Mouse (Mus musculus): ENCODE results near the gene Morc1. TPM values are rescaled to one million over a fixed set of nuclear protein-coding genes. Genes with fewer than 3 reads are reported as not detected.

Morc1 gene
- polyA plus RNA-seq, 1 experiment from 2014 or later: not detected

DNA sequence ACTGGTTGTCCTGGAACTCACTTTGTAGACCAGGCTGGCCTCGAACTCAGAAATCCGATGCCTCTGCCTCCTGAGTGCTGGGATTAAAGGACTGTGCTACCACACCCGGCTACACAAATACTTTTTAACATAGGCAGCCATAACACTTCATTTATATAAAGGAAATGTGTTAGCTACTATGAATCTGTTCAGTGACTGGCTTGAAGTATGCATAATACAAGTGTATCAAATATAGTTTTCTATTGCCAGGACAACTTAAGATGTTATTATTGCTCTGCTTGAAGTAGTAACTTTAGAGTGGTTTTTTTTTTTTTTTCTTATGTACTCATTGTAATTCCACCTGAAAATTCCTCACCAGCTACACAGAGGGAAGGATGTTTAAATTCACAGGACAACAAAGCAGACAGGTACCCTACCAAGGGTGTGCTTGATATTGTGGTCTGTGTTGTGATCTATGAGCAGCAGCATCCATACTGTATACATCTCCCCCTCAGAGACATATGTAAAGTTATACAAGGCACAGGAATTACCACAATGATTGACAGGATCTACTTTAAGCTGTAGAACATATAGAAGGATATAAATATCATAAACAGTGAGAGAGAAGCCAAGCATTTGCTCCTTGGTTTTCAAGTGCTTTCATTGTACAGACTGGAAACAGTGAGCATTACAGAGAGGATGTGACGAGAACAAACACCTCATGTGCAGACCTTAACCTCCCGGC lies 85.9 kb downstream of the Morc1 start:
- Histone ChIP-seq H3K27ac (no peak overlapping the region), H3K4me2 (replicated peaks) (no peak overlapping the region), H3K4me3 (replicated peaks) (no peak overlapping the region), H3K36me3 (no peaks in the 10 kb centered on the region), H3K4me1 (replicated peaks) (no peaks in the 10 kb centered on the region), H3K9me3 (no peaks in the 10 kb centered on the region), H3K27me3 (no peaks in the 10 kb centered on the region), H3K9ac (replicated peaks) (no peak overlapping the region)
- ATAC-seq: no peak
- WGBS: 87% methylated on average over 5 of the region's 5 CpGs

DNA sequence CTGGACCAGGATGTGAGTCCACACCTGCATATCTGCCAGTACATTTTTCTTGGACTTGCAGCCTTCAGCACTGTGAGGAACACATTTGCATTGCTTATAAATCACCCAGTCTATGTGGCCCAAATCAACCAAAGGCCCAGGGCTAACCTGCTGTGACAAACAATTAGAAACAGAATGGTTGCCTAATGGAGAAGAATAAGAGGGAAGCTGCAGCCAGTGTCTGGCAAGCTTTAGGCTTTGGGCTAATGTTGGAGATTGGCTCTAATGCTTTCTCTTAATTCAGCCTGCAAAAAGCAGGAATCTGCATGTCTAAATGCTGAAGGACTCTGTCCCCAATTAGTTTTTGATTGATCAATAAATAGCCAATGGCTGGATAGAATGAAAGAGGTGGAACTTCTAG lies 88.5 kb downstream of the Morc1 start:
- Histone ChIP-seq H3K4me3 (replicated peaks) (no peak overlapping the region), H3K4me1 (replicated peaks) (no peaks in the 10 kb centered on the region), H3K27me3 (no peaks in the 10 kb centered on the region), H3K9me3 (no peaks in the 10 kb centered on the region), H3K9ac (replicated peaks) (no peak overlapping the region), H3K36me3 (no peaks in the 10 kb centered on the region), H3K27ac (no peak overlapping the region), H3K4me2 (replicated peaks) (no peak overlapping the region)
- ATAC-seq: no peak

DNA sequence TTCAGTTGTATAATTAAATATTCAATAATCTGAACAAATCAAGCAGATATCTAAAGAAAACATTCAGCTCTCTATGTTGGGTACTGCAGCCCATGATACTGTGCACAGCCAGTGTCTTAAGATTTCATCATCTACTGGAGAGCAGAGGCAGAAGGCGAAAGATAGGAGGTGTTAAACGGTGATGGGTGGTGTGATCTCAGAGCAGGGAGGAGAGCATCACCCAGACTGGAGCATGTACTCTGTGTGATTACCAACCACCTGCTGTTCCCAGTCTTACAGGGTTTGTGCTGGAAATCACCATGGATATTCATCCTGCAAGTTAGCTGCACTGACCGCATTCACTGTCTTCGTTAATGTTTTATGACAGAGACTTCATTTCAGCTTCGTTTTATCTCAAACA lies 106.1 kb downstream of the Morc1 start:
- ATAC-seq: no peak
- whole genome bisulfite sequencing: 88% methylated on average over 5 of the region's 5 CpGs
- Histone ChIP-seq H3K4me3 (replicated peaks) (no peak overlapping the region), H3K27me3 (no peaks in the 10 kb centered on the region), H3K36me3 (no peaks in the 10 kb centered on the region), H3K9me3 (no peaks in the 10 kb centered on the region), H3K9ac (replicated peaks) (no peak overlapping the region), H3K4me2 (replicated peaks) (no peak overlapping the region), H3K27ac (no peak overlapping the region), H3K4me1 (replicated peaks) (no peaks in the 10 kb centered on the region)

DNA sequence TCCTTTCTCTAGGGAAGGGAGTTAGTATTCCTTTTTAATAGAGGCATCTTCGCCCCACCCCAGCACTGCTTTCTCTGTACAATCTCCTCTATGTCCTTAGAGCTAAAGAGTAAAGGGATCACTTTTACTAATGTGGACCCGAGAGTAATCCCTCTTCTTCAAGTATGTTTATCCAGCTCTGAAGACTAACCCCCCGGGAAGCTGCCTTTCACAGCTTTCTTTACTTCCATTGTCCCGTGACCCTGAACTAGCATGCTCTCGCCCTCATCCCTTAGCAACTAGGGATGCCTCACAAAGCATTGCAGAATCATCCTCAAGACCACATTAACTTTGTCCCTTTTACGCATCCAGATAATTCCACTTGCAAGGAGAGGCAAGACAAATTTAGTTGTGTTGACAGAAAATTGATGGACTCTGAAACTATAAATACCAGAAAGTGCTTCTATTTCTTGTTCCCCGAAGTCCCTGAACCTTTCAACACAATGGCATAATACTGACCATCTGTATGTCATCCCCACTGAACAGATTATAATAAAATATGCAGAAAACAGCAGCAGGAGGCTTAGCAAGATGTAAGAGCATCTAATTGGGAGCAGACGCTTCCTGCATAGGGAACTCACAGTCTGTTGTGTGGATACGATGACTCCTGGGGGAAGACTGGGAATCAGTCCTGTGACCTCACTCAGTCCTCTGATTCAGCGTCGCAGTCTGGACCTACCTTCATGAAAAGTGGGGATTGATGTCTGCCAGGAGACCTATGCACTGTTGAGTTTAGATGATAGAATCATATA lies 131.4 kb downstream of the Morc1 start:
- ATAC-seq: peak; percentile 88
- Histone ChIP-seq H3K27ac (peak overlapping the region; percentile 45; the same call in 1 of the 2 replicates), H3K9ac (replicated peaks) (no peak overlapping the region), H3K27me3 (peaks cover 7% of the 10 kb centered on the region; the same call in 1 of the 2 replicates), H3K4me2 (replicated peaks) (0 out of 2 replicates have a peak overlapping the region, but pooled peaks have one; percentile 5), H3K4me1 (replicated peaks) (peaks cover 11% of the 10 kb centered on the region), H3K4me3 (replicated peaks) (no peak overlapping the region), H3K9me3 (no peaks in the 10 kb centered on the region), H3K36me3 (no peaks in the 10 kb centered on the region)
- WGBS: 8% methylated on average over 11 of the region's 11 CpGs

DNA sequence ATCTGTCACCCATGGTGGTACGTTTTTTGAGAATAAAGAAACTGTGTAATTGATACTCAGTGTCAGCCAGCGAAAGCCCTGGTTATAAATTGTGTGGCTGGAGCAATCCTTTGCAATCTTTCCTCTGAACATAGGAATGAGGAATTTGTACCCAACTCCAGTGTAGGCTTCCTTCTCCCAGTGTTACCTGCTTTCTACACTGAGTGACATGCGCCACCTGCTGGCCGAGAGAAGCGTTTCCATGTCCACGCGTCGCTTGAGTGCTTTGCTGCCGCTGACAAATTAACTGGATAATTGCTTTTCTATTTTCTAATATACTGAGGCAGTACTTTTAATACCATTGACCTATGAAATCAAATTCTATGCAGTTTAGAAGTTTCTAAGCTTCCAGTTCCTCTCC lies 139.3 kb downstream of the Morc1 start:
- no peak overlapping the region for H3K4me3 ChIP-seq (replicated peaks)
- H3K4me1 ChIP-seq (replicated peaks): no peaks in the 10 kb centered on the region
- H3K27me3 ChIP-seq: peaks cover 5% of the 10 kb centered on the region
- no peak overlapping the region for H3K27ac ChIP-seq
- no peak overlapping the region for H3K4me2 ChIP-seq (replicated peaks)
- H3K36me3 ChIP-seq: no peaks in the 10 kb centered on the region
- no peak overlapping the region for H3K9ac ChIP-seq (replicated peaks)
- peak; percentile 79; the same call in 1 of the 2 replicates for ATAC-seq
- WGBS: 17% methylated on average over 9 of the region's 9 CpGs
- no peaks in the 10 kb centered on the region for H3K9me3 ChIP-seq

DNA sequence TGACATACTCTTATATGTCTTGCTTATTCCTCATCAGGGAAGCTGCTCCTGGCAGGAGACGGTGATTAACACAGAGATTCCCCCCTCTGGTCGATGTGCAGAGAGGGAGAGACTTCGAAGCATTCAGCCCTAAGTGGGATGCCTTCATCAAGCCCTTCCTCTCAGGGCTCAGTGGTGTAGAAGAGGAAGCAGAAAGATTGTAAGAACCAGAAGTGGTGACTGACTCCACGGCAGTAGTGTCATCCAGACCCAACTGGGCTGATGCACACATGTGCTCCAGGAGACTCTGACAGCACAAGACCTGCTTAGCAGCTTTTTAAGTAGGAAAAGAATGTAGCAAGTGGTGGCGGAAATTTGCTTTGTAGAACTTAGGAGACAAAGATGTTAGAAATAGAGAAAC lies 143.0 kb downstream of the Morc1 start:
- no peak overlapping the region for H3K4me3 ChIP-seq (replicated peaks)
- H3K27ac ChIP-seq: no peak overlapping the region
- H3K4me2 ChIP-seq (replicated peaks): no peak overlapping the region
- no peaks in the 10 kb centered on the region for H3K9me3 ChIP-seq
- H3K9ac ChIP-seq (replicated peaks): no peak overlapping the region
- 84% methylated on average over 5 of the region's 5 CpGs for WGBS
- H3K27me3 ChIP-seq: peaks cover 5% of the 10 kb centered on the region
- no peaks in the 10 kb centered on the region for H3K4me1 ChIP-seq (replicated peaks)
- no peak for ATAC-seq
- no peaks in the 10 kb centered on the region for H3K36me3 ChIP-seq

DNA sequence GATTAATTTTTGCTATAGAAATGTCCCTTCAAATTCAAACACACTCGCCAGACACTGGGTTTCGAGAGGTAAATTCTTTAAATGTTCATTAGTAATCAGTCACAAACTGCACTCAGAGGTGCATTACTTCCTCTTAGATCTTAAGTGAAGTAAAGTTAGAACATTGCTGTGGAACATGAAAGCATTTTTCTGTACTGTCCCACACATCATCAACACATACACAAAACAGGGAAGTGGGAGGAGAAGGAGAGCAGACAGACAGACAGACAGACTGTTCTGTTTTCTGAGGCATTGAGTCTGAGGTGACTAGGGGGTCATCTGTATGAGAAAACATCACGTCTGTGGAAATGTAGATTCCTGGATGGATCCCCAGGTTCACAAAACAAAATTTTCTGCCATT lies 143.5 kb downstream of the Morc1 start:
- WGBS: 92% methylated on average over 3 of the region's 3 CpGs
- H3K4me3 ChIP-seq (replicated peaks): no peak overlapping the region
- H3K9ac ChIP-seq (replicated peaks): no peak overlapping the region
- ATAC-seq: no peak
- H3K4me1 ChIP-seq (replicated peaks): no peaks in the 10 kb centered on the region
- no peak overlapping the region for H3K4me2 ChIP-seq (replicated peaks)
- H3K9me3 ChIP-seq: no peaks in the 10 kb centered on the region
- peaks cover 5% of the 10 kb centered on the region for H3K27me3 ChIP-seq
- no peaks in the 10 kb centered on the region for H3K36me3 ChIP-seq
- no peak overlapping the region for H3K27ac ChIP-seq

DNA sequence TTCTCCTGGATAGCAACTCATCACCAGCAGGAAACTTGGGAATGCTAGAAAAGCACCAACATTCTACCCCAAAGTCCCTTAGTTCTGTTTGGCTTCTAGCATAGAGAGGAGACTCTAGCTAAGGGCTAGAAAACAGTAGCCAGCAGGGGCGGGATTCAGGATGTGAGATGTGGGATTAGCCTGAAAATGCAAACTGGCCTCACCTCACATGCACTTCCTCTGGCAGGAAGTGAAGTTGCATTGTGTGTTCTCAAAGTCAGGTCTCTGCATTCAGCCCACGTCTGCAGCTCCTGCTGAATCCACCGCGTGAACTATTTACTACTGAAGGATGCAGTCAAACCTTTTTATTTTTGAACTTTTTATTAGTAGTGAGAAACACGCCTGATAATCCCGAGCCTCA lies 154.3 kb downstream of the Morc1 start:
- H3K9ac ChIP-seq (replicated peaks): no peak overlapping the region
- no peaks in the 10 kb centered on the region for H3K27me3 ChIP-seq
- 0 out of 2 replicates have a peak, but pooled peaks cover 2% of the 10 kb centered on the region for H3K9me3 ChIP-seq
- H3K4me1 ChIP-seq (replicated peaks): no peaks in the 10 kb centered on the region
- no peak overlapping the region for H3K4me3 ChIP-seq (replicated peaks)
- ATAC-seq: no peak
- no peaks in the 10 kb centered on the region for H3K36me3 ChIP-seq
- no peak overlapping the region for H3K4me2 ChIP-seq (replicated peaks)
- H3K27ac ChIP-seq: no peak overlapping the region
- WGBS: 76% methylated on average over 6 of the region's 6 CpGs

DNA sequence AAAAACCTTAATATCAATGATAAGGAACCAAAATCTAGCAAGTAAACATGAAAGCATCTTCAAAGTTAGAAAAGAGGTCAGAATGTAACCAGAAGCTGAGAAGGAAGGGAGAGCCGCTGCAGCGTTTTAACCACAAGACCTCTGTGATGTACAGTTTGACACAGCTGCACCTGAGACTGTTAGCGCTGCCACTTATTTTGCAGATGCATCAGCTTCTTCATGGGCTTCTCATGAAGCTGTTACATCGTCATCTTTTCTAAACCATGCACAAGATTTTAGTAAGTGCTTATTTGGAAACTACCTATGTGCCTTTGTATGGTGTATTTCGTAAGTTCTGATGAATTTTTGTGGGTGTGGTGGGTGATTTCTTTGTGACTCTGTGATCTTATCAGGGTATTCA lies 163.4 kb downstream of the Morc1 start:
- WGBS: 89% methylated on average over 5 of the region's 5 CpGs
- H3K4me2 ChIP-seq (replicated peaks): no peak overlapping the region
- no peaks in the 10 kb centered on the region for H3K27me3 ChIP-seq
- no peak overlapping the region for H3K27ac ChIP-seq
- no peaks in the 10 kb centered on the region for H3K4me1 ChIP-seq (replicated peaks)
- H3K4me3 ChIP-seq (replicated peaks): no peak overlapping the region
- no peak overlapping the region for H3K9ac ChIP-seq (replicated peaks)
- no peaks in the 10 kb centered on the region for H3K9me3 ChIP-seq
- no peaks in the 10 kb centered on the region for H3K36me3 ChIP-seq
- no peak for ATAC-seq

DNA sequence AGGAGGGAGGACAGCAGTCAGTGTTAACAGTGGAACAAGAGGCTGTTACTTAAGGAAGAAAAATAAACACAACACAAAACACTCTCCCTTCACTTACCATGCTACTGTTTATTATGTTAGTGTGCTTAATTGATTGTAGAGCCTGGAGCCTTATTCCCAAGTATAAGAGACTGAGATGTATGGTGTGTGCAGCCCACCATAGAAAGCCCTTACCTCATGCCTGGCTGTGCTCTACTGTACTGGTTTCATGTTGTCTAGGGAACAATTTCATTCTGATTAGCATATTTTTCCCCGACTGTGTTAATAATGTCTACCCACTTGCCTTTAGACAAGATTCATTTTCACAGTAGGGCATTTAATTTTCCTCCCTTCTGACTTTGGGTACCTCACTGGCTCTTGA lies 164.2 kb downstream of the Morc1 start:
- Histone ChIP-seq H3K4me2 (replicated peaks) (no peak overlapping the region), H3K4me3 (replicated peaks) (no peak overlapping the region), H3K9me3 (no peaks in the 10 kb centered on the region), H3K36me3 (no peaks in the 10 kb centered on the region), H3K27me3 (no peaks in the 10 kb centered on the region), H3K9ac (replicated peaks) (no peak overlapping the region), H3K27ac (no peak overlapping the region), H3K4me1 (replicated peaks) (no peaks in the 10 kb centered on the region)
- no peak for ATAC-seq
- WGBS: 68% methylated on average over 1 of the region's 1 CpGs

DNA sequence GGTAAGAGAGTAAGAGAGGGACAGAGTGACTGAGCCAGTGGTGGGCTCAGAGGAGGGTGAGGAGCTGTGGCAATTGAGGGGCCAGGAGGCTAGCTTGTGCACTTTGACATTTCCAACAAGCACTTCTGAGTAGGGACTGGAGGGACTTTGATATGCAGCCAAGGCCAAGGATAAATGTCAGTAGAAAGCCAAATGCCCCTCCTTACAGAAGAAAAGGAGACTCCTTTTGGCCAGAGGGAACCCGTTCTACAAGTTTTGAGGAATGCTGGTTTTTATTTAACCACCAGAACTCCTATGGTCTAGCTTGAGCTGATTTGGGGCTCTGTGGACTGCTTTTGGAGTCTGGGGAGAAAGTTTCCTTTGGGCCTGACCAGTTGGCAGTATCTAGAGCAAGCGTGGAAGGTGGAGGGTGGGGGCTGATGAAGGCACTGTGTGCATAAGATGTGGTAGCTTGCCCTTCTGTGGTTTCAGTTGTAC lies 172.7 kb downstream of the Morc1 start:
- Histone ChIP-seq H3K27ac (no peak overlapping the region), H3K4me2 (replicated peaks) (no peak overlapping the region), H3K4me1 (replicated peaks) (no peaks in the 10 kb centered on the region), H3K9me3 (no peaks in the 10 kb centered on the region), H3K27me3 (no peaks in the 10 kb centered on the region), H3K4me3 (replicated peaks) (no peak overlapping the region), H3K36me3 (no peaks in the 10 kb centered on the region), H3K9ac (replicated peaks) (no peak overlapping the region)
- no peak for ATAC-seq
- WGBS: 95% methylated on average over 2 of the region's 2 CpGs

DNA sequence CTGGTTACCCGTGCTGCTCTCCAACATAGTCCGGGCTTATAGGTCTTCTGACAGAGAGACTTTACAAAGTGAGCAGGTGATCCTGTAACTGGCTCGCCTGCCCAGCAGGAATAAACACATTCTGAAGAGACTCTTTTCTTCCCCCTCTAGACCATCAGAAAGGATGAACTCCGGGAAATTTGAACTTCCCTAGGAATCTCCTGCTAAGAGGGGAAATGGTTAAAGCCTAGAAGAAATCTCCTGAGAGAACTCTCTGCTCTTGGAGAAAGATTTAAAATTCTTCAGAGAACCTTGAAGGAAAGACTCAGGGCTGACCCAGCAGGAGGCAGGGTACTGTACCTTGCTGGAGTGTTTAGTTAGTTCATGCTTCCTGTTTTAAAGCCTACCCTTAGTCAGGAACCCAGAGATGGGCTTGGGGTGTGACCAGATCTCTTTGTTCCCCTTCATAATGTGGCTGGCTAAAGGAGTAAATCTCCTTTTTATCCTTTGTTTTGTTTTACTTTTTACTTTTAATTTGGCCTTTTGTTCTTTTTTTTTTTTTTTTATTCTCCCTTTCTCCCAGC lies 175.5 kb downstream of the Morc1 start:
- Histone ChIP-seq H3K4me2 (replicated peaks) (no peak overlapping the region), H3K36me3 (no peaks in the 10 kb centered on the region), H3K27me3 (no peaks in the 10 kb centered on the region), H3K9me3 (no peaks in the 10 kb centered on the region), H3K9ac (replicated peaks) (no peak overlapping the region), H3K4me1 (replicated peaks) (no peaks in the 10 kb centered on the region), H3K4me3 (replicated peaks) (no peak overlapping the region), H3K27ac (no peak overlapping the region)
- 55% methylated on average over 4 of the region's 4 CpGs for WGBS
- no peak for ATAC-seq
